Mouse (Mus musculus) neural tube, embryonic 14.5 days (tissue): Measurements from ENCODE around the gene Spata31d1d. TPM values are rescaled to one million over a fixed set of nuclear protein-coding genes. Genes with fewer than 3 reads are reported as not detected.

Source experiments
- ATAC-seq: fragments of 200-750 bp; cut with Nextera tagmentation; 2 replicates; pipeline ENCODE4 v1.8.0; 2017; ENCODE audit warnings: low read depth, mild to moderate bottlenecking, moderate TSS enrichment, moderate library complexity
- H3K27ac ChIP-seq: fragments of 300-500 bp; sonication (generic); 2 replicates; pipeline ENCODE4 v1.5.1; 2014; ENCODE audit warnings: low read depth, mild to moderate bottlenecking, control low read depth, low read length, moderate library complexity, mixed read lengths
- H3K27me3 ChIP-seq: fragments of 300-500 bp; sonication (generic); 2 replicates; pipeline ENCODE4 v1.6.1; 2014; ENCODE audit warnings: low read length; ENCODE audit not compliant: control insufficient read depth, insufficient read depth
- H3K36me3 ChIP-seq: fragments of 300-500 bp; sonication (generic); 2 replicates; pipeline ENCODE4 v1.6.1; 2014; ENCODE audit warnings: low read length, mixed read lengths; ENCODE audit not compliant: control insufficient read depth, insufficient read depth
- H3K4me1 ChIP-seq: fragments of 300-500 bp; sonication (generic); 2 replicates; pipeline ENCODE4 v1.6.1; 2014; ENCODE audit warnings: low read length; ENCODE audit not compliant: control insufficient read depth, insufficient read depth
- H3K4me2 ChIP-seq: fragments of 300-500 bp; sonication (generic); 2 replicates; pipeline ENCODE4 v1.6.1; 2014; ENCODE audit warnings: mild to moderate bottlenecking, low read depth, low read length, control low read depth
- H3K4me3 ChIP-seq: fragments of 300-500 bp; sonication (generic); 2 replicates; pipeline ENCODE4 v1.5.1; 2014; ENCODE audit warnings: low read depth, low read length, control low read depth, mixed read lengths
- H3K9ac ChIP-seq: fragments of 300-500 bp; sonication (generic); replicated peaks from 2 replicates; pipeline ENCODE4 v1.6.1; 2014; ENCODE audit warnings: low read depth, mild to moderate bottlenecking, control low read depth, low read length, mixed read lengths
- H3K9me3 ChIP-seq: fragments of 300-500 bp; sonication (generic); 2 replicates; pipeline ENCODE4 v1.6.1; 2016; ENCODE audit warnings: low read length; ENCODE audit not compliant: control insufficient read depth
- WGBS: fragments of 180-500 bp; shearing (Covaris S2); extraction: QIAGEN DNeasy Blood & Tissue Kit; methylation state at CpG from one replicate; pipeline ENCODE4 v1.1.7; 2014; 5-methylcytosine and 5-hydroxymethylcytosine counted together
- polyA plus RNA-seq: library from polyadenylated mRNA; unstranded; fragments of >200 nt; fragmentation: Nextera tagmentation; extraction: Ambion mirVana; gene quantifications from 2 replicates; pipeline ENCODE4 v1.2.1, GENCODE M21; 2014

The Spata31d1d gene
- polyA plus RNA-seq, 1 experiment from 2014 or later: not detected

DNA sequence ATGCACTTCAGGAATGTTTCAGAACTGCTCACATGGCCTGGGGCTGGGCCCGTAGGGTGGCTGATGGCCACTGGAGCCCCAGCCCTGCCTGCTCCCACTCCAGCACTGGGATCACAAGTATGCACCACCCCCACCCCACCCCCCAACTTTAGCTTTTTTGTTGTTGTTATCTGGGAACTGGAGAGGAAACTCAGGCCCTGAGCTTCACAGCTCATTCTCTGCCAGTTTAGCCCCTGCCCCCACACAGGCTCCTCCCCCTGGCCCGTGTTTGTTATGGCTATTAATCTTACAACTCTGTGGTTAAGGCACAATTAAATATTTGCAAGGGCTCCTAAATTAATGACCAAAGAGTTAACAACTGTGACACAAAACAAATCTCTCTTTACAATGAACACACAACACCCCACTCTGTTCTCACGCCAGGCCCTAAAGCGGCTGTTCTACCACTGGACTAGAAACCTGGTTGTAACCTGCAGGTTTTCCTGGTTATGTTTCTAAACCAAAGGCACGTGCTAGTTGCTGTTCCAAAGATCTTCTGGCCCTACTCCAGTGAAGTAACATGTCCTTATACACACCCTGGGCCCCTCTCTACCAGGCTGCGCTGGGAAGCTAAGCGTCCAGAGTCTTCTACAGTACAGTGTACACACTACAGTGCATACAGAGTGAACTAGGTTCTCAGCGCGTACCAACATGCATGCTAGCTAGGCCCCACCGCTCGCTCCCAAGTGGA, 35.4 kb upstream of the Spata31d1d start:
- no peak for ATAC-seq
- Histone ChIP-seq H3K27me3 (no peaks in the 10 kb centered on the region), H3K9ac (no peak overlapping the region), H3K4me3 (no peak overlapping the region), H3K4me2 (peak overlapping the region; percentile 16; the same call in 1 of the 2 replicates), H3K36me3 (no peaks in the 10 kb centered on the region), H3K9me3 (no peaks in the 10 kb centered on the region), H3K4me1 (peaks cover 27% of the 10 kb centered on the region), H3K27ac (no peak overlapping the region)
- WGBS: 67% methylated on average over 11 of the region's 11 CpGs

DNA sequence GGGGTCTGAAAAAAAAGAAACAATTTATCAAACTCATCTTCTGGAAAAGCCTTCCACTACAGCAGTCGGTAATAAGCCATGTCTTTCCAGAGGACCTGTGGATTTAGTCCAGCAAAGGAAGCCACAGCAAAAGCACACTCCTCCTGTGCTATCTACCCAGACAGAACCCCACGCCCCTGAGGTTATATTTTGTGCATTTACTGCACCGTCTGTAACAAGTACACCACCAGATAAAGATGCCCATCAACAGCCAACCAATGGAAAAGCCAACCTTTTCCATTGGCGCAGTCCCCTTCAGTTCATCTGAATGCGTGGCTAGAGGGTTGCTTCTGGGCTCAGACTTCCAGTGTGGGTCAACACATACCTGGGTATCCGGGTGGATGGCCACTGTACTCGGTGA, 31.2 kb upstream of the Spata31d1d start:
- no peak overlapping the region for H3K27ac ChIP-seq

DNA sequence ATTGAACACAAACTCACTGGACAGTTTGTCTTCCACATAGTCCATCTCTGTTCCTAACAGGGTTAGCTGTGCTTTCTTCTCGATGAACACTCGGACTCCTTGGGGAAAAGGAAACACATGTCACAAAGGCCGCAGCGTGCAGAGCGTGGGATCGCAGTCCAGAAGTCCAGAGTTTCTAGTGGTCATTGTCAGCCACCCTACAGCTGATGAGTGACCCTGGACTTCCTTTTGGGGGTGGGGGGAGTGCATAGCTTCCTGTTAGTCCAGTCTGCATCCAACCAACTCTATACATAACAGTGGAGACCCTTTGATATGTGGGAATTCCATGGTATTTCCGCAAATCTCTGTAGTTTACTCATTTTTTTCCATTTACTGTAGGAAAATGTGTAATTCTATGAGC, 25.4 kb upstream of the Spata31d1d start:
- WGBS: 88% methylated on average over 7 of the region's 7 CpGs
- Histone ChIP-seq H3K9me3 (no peaks in the 10 kb centered on the region), H3K36me3 (peaks cover 40% of the 10 kb centered on the region), H3K4me2 (no peak overlapping the region), H3K4me1 (no peaks in the 10 kb centered on the region), H3K9ac (no peak overlapping the region), H3K4me3 (no peak overlapping the region), H3K27ac (no peak overlapping the region), H3K27me3 (no peaks in the 10 kb centered on the region)
- no peak for ATAC-seq

More for the DNA sequence above, 31.2 kb upstream of the Spata31d1d start:
- H3K4me1 ChIP-seq: peaks cover 15% of the 10 kb centered on the region
- no peak overlapping the region for H3K4me2 ChIP-seq
- ATAC-seq: no peak
- WGBS: 94% methylated on average over 7 of the region's 7 CpGs
- no peaks in the 10 kb centered on the region for H3K9me3 ChIP-seq
- H3K36me3 ChIP-seq: peaks cover 25% of the 10 kb centered on the region
- H3K4me3 ChIP-seq: no peak overlapping the region
- H3K9ac ChIP-seq: no peak overlapping the region
- no peaks in the 10 kb centered on the region for H3K27me3 ChIP-seq

DNA sequence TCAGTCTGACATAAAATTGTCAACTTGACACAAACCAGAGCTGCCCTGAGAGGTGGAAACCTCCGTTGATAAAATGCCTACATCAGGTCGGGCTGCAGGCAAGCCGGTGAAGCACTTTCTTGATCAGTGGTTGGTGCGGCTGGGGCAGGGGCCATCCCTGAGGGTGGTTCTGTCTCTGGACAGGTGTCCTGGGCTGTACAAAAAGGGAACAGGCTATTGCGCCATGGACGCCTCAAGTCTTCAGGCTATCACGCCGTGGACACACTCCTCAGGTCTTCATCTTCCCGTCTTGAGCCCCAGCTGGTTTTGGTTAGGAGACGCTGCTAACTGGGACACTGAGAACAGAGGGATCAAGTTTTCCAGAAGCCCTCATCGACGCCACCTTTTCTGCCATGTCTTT, 18.8 kb upstream of the Spata31d1d start:
- no peak for ATAC-seq
- no peak overlapping the region for H3K27ac ChIP-seq
- H3K9ac ChIP-seq: no peak overlapping the region
- no peak overlapping the region for H3K4me2 ChIP-seq
- WGBS: 87% methylated on average over 12 of the region's 12 CpGs
- H3K36me3 ChIP-seq: peaks cover 6% of the 10 kb centered on the region; the same call in 1 of the 2 replicates
- no peaks in the 10 kb centered on the region for H3K9me3 ChIP-seq
- no peak overlapping the region for H3K4me3 ChIP-seq
- H3K4me1 ChIP-seq: no peaks in the 10 kb centered on the region
- H3K27me3 ChIP-seq: no peaks in the 10 kb centered on the region

DNA sequence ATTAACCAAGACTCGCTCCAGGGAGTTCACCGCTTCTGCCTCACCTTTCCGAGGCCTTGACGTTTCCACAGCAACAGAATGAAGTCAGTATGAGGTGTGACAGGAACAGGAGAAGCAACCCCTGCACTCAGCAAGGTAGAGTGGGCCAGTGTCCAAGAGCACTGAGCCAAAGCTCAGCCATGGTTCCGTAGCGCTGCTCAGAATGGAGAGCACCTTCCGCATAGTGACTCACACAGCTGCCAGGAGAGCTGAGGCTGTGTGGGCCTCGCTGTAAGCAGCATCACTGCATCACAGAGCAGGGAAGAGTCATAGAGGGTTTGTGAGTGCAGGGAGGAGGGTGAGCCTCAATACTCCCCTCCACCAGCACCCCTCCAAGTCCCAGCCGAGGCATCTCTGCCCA, 15.2 kb upstream of the Spata31d1d start, which contains the start of gene 1700014D04Rik:
1700014D04Rik (minus strand) TSS at position 42 of the 400 bp plus-strand sequence.
- no peaks in the 10 kb centered on the region for H3K36me3 ChIP-seq
- H3K4me2 ChIP-seq: no peak within 1 kb of the TSS
- no peak within 1 kb of the TSS for H3K4me3 ChIP-seq
- no peak for ATAC-seq
- no peaks in the 10 kb centered on the region for H3K27me3 ChIP-seq
- H3K4me1 ChIP-seq: no peaks in the 10 kb centered on the region
- no peak within 1 kb of the TSS for H3K27ac ChIP-seq
- no peaks in the 10 kb centered on the region for H3K9me3 ChIP-seq
- 82% methylated on average over 9 of the region's 9 CpGs for WGBS
- H3K9ac ChIP-seq: no peak within 1 kb of the TSS

DNA sequence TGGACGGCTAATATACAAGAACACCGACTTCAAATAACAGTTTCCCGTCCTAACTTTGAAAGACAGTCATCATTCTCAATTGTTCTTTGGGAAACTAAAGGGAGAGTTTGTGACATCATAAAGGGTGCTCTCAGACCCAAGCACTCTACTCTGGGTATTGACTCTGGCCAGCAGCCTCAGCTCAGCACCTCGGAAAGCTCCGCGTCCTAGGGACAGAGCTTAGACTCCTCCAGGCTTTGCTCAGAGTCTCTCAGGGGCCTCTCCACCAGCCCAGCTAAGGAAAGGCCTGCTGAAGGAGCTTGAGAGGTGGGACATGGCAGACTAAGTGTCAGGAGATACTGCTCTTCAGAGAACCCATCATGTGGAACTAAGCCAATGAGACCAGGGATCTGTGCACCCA, 14.6 kb upstream of the Spata31d1d start:
- ATAC-seq: no peak
- H3K4me2 ChIP-seq: no peak overlapping the region
- H3K4me1 ChIP-seq: no peaks in the 10 kb centered on the region
- no peaks in the 10 kb centered on the region for H3K27me3 ChIP-seq
- H3K9me3 ChIP-seq: no peaks in the 10 kb centered on the region
- H3K36me3 ChIP-seq: no peaks in the 10 kb centered on the region
- 71% methylated on average over 6 of the region's 6 CpGs for WGBS
- H3K9ac ChIP-seq: no peak overlapping the region
- H3K27ac ChIP-seq: no peak overlapping the region
- H3K4me3 ChIP-seq: no peak overlapping the region

DNA sequence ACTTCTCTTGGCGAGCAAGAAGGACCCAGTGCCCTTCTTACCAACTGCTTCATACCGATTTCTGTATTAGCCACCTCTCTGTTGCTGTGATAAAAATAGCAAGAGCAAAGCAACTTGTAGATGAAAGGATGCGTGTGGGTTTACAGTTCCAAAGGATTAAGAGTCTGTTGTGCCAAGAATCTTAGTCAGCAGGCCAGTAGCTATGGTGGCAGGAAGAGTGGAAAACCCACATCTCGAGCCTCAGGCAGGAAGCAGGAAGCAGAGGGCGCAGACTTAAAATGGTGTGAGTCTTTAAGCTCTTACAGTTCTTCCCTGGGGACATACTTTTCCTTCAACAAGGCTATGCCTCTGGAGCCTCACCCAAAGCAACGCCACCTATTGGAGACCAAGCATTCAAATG, 13.9 kb upstream of the Spata31d1d start:
- Histone ChIP-seq H3K4me1 (no peaks in the 10 kb centered on the region), H3K4me3 (no peak overlapping the region), H3K27me3 (no peaks in the 10 kb centered on the region), H3K9me3 (no peaks in the 10 kb centered on the region), H3K4me2 (no peak overlapping the region), H3K36me3 (no peaks in the 10 kb centered on the region), H3K9ac (no peak overlapping the region), H3K27ac (no peak overlapping the region)
- ATAC-seq: no peak
- WGBS: 88% methylated on average over 6 of the region's 6 CpGs

DNA sequence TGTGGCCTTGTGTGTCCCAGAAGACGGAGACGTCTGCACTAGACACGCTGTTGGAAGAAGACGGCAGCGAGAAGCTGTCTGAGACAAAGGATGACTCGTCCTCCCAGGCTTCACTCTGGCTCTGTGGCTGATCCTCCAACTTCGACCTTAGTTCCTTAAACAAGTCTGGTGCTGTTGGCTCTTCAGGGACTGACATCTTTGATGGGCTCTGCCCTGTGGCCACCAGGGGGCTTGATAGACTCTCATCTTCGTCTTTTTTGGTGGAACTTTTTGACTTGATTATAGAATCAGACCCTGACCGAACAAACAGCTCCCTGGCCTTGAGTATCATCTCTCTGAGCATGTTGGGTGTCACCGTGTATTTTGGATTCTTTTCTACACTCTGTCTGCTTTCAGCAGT, 10.1 kb upstream of the Spata31d1d start:
- no peak overlapping the region for H3K9ac ChIP-seq
- no peak overlapping the region for H3K4me3 ChIP-seq
- no peaks in the 10 kb centered on the region for H3K4me1 ChIP-seq
- WGBS: 81% methylated on average over 10 of the region's 10 CpGs
- H3K27me3 ChIP-seq: no peaks in the 10 kb centered on the region
- no peaks in the 10 kb centered on the region for H3K36me3 ChIP-seq
- H3K27ac ChIP-seq: no peak overlapping the region
- no peak overlapping the region for H3K4me2 ChIP-seq
- no peaks in the 10 kb centered on the region for H3K9me3 ChIP-seq
- no peak for ATAC-seq

DNA sequence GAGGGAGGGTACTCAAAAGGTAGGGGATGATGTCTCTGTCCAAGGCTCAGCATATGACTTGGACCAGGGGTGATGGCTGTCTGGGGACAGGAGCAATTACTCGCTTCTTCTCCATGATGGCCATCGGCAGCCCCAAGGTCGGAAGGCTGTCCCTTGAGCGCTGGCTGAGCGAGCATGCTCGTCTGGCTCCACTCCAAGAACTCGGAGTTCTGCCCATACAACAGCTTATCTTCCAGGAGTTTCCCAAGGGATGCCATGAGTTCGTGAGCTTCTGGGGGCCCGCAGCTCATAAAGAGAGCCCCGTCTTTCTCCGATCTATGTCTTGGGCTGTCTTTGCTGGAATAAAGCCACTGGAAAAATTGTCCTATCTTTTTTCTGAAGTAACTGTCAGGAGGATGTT, 9.5 kb upstream of the Spata31d1d start:
- Histone ChIP-seq H3K9me3 (no peaks in the 10 kb centered on the region), H3K4me1 (no peaks in the 10 kb centered on the region), H3K27ac (no peak overlapping the region), H3K4me2 (no peak overlapping the region), H3K4me3 (no peak overlapping the region), H3K9ac (no peak overlapping the region), H3K27me3 (no peaks in the 10 kb centered on the region), H3K36me3 (no peaks in the 10 kb centered on the region)
- WGBS: 82% methylated on average over 11 of the region's 11 CpGs
- no peak for ATAC-seq
